Mouse (Mus musculus): ENCODE data around the gene Imp3.
"Not testable (repeated sequence)": the region's sequence is repeated elsewhere in the genome, so short reads cannot be mapped to it uniquely, and the experiment has no call there.

Imp3 gene

DNA sequence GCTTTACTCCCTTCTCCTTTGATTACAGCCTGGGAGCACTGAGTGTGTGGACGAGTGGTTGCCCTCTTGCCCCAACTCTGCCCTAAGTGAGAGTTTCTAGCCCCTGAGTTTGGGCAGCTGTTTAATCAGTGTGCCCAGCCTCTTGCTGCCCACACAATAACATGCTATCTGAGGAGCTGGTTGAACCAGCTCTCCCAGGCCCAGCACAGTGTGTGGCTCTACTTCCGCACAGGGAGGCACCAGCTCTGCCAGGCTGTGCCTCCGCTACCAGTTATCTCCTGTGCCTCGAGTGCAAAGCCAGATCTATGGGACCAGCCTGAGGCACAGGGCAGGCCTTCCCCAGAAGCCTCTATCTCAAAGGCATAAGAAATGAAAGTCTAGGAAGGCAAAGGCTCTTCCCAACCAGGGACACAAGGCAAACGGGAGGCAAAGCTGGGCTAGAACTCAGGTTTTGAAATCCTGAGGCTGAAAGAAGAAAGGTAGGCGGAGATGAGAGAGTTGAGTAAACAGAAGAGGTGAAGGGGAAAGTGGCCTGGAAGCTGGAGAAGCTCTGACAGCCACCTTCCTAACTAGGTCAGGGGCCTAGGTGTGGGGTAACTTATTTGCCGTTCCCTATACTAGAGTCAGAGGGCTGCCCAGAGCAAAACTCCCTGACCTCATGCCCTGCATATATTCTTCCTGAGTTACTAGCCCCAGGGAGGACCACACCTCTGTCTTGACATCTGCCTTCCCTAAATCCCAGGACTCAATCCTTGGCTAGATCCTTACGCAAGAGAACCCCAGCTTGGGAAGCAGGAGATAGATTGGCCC, 13.2 kb upstream of the Imp3 start:
- peak; percentile 32 for DNase-seq

DNA sequence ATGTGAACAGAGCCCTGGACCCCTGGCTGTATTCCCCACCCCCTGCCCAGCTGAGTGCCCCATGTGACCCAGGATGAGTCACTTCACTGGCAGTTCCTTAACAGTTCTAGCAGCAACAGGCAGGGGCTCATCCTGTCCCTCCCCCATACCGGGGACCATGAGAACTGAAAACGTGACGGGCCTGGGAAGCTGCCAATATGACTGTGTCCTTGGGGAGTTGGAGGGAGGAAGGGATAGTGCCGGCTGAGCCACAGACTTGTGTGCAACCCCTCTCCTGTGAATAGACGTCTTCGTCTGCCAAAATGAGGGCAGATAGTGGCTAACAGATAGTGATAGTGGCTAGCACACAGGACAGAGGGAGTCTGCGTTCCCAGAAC, 12.6 kb upstream of the Imp3 start:
- peak; percentile 93 for DNase-seq

DNA sequence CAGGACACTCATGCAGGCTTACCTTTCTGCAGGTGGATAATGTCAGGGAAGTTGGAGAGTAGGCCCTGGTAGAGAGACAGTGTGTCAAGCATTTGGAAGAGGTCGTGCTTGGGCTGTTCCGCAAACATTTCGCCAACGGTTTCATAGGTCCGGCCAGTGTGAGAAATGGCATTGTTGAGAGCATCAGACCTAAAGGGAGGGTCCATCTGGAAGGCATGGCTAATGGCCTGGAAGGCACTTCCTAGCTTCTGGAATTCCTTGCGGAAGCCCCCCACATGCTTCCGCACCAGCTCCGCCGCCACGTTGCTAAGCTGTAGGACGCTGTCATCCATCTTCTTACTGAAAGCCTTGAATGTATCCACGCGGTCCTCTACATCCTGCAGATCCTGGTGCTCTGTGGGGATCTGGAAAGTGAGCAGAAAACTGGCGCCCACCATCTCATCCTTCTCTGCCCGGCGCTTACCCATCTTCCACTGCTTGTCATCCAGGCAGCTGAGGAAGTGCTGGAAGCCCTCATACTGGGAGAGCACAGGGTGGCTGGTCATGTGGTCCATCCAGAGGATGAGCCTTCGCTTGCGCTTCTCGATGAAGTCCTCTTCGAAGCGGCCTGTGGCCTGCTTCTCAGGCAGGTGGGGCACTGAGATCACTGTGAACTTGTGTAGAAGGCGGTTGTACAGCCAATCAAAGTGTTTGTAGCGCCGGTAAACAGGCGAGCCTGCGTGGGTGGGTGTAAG, 11.8 kb upstream of the Imp3 start:
- DNase-seq, result peak; percentile 41

DNA sequence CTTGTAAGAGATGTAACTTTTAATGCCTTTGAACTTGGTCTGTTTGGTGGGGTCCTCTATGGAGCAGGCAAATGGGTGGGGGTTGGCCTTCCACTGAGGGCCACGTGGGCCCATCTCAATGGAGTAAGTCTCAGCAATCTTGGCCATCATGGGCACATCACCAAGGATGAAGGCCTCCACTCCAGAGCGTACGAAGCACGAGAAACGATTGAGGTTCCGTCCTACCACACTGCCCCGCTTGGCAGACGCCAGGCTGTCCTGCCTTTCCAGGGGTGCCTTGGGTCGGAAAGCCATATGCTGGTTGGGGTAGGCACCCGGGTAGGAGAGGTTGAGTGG, 11.3 kb upstream of the Imp3 start:
- DNase-seq, result no peak

DNA sequence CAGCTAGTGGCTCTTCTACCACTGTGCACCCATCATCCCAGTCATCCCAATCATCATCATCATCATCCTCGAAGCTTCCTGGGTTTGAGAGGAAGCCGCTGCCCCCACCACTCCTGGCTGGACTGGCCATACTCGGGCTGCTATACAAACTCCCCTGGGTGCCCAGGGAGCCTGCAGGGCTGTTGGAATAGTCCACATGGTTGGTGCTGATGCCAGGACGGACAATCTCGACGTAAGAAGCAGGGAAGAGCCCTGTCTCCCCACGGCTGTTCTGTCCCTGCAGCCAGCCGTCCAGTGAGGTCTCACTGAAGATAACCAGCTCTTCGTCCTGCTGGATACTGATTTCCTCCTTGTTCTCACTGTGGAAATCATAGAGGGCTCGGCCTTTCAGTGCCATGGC, 10.9 kb upstream of the Imp3 start:
- peak; percentile 21 for DNase-seq

DNA sequence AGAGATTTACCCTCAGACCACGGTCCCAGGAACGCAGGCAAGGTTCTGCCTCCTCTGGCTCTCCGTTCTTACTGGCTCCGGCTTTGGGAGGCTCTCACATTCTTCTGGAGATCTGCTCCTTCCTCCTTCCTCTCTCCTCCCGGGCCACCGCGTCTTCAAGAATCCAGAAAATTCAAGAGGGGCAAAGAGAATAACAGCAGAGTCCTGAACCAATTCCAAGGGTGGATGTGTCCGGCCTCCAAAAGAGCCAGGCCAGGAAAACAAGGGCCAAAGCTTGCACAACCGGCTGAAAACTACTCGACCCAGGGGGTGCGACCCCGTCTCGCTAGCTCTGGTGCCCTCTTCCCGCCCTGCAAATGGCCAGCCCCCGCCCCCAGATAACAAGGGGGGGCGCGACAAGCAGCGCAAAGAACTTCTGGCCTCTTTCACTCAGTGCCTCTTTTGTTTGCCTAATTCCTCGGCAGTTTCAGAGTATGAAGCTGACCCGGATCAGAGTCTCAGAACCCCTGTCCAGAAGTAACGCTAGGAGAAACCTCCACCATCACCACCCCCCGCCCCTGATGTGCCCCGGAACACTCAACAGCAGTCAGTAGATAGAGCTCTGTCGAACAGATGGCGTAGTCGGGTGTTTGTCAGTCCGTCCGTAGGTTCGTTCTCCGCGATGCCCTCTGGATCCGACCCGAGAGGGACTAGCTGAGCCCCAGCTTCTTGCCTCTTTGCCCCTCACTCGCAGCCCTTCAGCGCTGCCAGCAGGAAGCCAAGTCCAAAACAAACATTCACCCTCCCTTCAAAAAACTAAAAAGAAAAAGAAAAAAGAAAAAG, 9.9 kb upstream of the Imp3 start:
- peak; percentile 68 for DNase-seq

DNA sequence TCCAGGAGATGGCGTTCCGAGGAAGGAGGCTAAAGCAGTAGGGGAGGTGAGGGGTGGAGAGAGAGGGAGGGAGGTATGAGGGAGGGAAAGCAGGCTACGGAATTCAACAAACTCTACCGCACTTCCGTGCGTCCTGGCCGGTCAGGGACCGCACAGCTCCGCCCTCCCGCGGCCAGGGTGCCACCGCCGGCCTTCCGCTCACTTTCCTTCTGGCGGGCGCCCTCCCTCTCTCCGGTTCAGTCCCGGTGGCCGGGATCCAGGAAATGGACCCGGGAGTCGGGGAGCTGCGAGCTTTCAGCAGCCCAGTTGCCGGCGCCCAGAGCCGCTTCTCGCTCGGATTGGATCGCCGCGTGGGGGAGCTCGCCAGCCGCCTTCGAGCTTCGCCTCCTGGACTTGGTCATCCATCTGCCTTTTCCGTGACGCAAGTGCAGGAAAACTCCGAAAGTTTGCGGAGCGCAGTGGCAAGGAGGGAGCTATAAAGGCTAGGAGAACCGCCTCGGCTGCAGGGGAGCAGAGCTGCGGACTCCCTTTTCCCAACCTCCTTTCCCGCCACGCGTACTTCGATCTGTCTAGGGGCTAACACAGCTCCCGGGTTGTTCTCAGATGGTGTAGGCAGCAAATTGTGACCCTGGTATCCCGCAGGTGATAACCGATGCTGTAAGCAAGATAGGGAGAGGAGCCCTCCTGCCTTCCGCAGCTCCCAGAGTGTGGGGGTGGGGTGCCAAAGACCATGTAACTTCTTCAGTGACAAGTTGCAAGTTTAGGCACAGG, 9.0 kb upstream of the Imp3 start, which contains the start of gene Snx33:
Gene Snx33 (minus strand): TSS at position 331 of the 771 bp plus-strand sequence.
- peak; percentile 98 for DNase-seq

DNA sequence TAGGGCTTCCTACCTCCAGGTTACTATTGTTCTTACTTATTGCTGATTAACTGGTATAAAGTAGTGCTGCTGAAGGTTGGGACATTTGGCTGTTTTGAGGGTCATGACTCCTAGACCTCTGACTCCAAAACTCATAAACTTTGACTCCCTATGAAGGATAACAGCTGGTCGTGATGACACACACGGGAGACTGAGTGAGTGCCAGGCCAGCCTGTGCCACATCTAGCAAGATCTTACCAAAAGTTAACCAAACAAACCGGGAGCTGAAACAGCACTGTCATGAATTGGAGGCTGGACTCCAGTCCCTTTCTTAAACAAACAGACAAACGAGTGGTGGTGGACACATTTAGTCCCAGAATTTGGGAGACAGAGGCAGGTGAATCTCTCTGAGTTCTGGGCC, 7.8 kb upstream of the Imp3 start:
- no peak for DNase-seq

DNA sequence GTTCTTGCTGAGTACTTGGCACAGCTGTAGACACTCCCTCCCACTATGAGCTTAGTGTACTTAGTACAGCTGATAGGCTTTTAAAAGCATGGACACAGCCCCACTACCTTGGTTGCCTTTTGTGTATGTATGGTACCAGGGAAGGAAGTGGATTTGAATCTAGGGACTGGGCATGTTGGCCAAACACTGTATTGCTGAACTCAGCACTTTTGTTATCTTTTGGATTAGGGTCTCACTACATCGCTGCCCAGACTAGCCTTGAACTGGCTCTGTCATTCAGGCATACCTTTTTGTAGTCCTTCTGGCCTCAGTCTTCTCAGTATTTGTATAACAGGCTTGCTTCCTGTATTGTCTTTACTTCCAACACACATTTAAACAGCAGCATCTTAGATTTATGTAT, 6.7 kb upstream of the Imp3 start:
- no peak for DNase-seq

DNA sequence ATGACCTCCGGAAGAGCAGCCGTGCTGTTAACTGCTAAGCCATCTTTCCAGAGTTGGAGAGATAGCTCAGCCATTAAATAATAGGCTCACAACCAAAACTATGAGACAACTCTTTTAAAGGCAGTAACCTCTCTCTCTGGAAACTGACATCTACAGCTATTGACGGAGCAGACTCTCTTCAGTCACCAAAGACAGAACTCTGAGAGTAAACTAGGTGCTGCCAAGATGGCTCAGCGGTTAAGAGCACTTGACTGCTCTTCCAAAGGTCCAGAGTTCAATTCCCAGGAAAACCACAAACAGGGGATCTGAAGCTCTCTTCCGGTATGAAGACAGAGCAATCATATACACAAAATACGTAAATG, 433 bp upstream of the Imp3 start:
- no peak for DNase-seq

DNA sequence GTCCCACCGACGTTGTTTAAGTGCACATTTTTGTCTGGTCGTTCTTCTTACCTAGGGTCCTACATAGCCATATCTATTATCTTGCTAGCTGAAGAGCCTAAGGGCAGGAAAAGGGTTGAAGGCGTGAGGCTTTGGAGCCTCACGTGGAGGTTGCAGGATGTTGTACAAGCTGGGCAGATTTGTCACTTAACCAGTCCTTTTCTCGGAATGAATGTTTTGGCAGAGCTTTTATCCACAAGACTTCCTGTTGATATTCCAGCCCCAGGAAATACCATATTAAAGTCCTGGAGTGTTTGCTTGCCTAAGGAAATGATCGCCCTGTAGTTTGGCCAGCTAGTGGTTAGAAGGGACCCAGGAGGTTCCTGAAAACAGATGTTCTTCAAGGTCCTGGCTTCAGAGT, 1.1 kb downstream of the Imp3 start:
- DNase-seq, result peak; percentile 35

DNA sequence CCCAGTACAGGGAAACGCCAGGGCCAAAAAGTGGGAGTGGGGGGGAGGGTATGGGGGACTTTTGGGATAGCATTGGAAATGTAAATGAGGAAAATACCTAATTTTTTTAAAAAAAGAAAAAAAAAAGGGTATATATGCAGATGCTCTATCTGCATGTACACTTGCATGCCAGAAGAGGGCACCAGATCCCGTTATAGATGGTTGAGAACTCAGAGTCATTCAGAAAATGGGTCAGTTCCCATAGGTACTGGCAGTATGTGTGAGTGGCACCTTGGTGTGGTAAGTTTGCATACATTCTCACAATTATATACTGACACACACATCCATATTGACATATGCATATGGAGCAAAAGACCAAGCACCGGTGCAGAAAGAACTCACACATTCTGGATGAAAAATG, 10.2 kb downstream of the Imp3 start:
- DNase-seq, result peak; percentile 66

DNA sequence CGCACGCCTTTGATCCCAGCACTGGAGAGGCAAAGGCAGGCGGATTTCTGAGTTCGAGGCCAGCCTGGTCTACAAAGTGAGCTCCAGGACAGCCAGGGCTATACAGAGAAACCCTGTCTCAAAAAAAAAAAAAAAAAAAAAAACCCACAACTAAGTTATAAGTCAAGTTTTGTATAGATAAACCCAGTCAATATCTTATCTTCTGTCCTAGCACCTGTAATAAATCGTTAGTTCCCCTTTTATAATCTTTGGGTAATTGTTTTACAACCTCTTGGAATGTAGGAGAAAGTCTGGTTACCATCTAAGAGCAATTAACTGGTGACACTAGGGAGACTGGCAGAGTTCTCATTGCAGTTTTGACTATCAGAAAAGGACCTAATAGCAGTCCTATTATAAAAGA, 11.4 kb downstream of the Imp3 start:
- DNase-seq, result not testable (repeated sequence)

DNA sequence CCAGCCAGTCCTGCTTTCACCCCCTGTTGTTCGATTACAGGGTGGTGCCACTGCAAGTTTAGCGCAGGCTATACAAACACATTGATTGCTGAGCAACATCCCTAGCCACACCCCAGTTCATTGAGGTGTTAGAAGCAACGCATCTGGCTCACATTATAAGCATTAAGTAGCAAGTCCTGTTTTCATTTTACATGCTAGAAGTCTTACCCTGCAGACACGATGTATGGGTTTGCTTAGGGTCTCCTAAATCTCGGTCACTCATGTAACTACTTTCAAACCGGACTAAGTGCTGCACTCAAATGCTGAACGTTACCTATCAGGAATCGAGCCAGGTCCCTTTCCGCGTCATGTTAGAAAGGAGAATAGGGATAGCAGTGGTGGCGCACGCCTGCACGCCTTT, 12.5 kb downstream of the Imp3 start:
- peak; percentile 17 for DNase-seq

DNA sequence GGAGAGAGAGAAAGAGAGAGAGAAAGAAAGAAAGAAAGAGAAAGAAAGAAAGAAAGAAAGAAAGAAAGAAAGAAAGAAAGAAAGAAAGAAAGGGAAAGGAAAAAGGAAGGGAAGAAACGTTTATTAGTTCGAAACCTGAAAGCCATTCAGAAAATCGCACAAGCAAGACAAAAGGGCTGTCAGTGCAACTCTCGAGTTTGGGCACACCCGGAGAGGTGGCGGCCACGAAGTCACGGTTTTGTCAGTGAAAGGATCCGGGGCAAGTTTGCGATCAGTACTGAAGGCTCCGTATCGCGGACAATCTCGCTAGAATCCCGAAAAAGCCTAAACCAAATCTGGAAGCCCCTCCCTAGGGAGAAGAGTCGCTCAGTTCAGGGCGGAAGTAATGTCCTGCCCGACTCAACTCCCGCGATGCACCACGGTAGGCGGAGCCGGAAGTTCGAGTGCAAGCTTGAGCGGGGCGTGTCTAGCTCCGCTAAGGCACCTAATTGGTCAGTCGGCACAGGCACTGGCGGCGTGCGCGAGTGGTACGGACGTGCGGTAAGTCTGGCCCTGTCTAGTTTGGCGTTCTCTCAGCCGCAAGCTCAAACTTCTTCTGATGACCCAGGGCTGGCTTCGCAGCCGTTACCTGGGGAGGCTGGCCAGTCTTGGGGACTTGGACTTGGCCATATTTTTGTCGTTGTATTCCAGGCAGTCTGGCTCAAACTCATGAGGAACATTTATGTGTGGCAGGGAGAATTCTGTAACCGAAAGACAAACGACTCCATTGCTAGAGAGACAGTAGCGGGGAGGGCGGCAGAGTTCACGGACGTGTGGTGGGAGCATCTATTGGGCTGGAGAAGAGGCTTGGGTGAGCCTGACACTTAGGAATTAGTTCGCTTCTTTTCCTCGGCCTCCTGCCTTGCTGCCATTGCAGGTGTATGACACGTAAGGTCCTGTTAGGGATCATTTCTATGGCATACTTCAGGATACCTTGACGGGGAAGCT, 13.4 kb downstream of the Imp3 start, which contains the start of gene Snupn:
Gene Snupn (plus strand): TSS at position 465 of the 987 bp plus-strand sequence.
- peak; percentile 99 for DNase-seq

DNA sequence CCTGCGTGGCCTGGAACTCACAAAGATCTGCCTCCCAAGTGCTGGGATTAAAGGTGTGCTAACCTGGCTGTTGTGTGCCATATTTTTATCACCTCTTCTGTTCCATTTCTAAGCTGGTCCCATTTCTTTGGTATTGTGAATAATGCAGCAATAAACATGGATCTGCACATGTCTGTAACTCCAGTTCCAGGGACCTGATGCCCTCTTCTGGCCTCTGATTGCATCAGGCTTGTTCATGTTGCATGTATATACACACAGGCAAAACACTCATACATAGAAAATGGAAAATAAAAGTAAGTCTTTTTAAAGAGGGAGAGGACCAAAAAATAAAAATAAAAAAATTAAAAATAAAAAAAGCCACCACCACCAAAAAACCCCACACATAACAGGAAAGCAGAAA, 16.3 kb downstream of the Imp3 start:
- DNase-seq, result no peak

DNA sequence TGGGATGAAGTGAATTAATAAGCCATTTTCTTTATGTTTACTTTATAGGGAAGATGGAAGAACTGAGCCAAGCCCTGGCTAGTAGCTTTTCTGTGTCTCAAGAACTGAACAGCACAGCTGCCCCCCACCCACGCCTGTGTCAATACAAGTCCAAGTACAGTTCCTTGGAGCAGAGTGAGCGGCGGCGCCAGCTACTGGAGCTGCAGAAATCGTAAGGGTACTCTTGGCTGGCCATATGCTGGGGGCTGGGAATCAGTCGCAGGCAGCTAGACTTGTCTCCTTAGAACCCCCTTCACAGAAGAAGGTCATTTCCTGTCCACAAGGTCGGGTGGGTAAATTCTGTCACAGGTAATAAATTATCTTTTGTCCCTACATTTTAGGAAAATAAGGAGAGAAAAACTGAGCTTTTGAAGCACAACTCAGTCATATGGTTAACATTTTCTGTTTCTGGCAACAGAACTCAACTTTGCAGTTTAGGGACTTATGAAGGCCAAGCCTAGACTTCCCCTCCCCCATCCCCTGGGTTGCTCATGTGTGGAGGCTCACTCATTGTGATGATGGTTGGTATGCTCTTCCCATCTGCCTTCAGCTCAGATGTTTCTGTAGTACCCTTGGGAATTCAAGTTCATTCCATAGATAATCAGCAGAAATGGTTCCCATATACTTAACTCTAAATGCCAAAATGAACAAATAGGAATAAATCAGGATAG, 19.8 kb downstream of the Imp3 start:
- DNase-seq, result peak; percentile 42

DNA sequence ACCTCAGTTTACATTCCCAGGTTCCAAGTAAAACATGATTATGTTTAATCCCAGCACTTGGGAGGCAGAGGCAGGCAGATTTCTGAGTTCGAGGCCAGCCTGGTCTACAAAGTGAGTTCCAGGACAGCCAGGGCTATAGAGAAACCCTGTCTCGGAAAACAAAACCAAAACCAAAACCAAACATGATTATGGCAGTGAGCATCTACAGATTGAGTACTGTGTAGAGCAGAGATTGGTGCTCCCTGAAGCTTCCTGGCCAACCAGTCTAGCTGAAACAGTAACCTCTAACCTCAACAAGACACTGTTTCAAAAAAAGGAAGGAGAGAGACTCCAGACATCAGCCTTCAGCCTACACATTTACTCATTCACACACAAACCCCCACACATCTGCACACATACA, 21.4 kb downstream of the Imp3 start:
- no peak for DNase-seq

DNA sequence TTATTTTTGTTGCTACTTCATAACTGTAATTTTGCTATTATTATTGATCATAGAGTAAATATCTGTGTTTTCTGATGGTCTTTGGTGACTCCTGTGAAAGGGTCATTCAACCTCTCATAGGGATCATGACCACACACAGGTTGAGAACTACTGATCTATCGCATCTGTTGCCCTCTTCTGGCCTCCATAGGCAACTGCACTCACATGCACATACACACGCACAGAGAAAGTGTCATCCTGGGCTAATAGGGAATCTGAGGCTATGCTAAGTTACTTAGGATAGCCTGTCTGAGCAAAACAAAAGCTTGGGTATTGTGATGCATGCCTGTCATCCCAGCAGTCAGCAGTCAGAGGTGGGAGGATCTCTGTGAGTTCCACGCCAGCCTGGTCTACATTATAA, 24.3 kb downstream of the Imp3 start:
- DNase-seq, result no peak

DNA sequence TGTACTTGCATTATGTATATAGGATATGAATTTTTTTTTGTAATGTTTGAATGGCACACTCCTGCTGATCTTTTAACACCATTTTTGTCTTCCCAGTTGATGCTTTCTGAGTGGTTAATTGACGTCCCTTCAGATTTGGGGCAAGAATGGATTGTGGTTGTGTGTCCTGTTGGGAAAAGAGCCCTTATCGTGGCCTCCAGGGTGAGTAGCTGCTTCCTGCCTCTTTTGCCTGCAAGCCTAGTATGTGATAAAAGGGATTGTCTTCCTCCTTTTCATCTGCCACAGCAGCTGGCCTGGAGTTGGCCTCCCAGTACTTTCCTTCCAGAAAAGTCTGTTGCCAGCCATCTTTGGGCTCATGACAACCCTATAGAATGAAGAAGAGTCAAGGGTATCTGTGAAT, 32.9 kb downstream of the Imp3 start:
- no peak for DNase-seq

DNA sequence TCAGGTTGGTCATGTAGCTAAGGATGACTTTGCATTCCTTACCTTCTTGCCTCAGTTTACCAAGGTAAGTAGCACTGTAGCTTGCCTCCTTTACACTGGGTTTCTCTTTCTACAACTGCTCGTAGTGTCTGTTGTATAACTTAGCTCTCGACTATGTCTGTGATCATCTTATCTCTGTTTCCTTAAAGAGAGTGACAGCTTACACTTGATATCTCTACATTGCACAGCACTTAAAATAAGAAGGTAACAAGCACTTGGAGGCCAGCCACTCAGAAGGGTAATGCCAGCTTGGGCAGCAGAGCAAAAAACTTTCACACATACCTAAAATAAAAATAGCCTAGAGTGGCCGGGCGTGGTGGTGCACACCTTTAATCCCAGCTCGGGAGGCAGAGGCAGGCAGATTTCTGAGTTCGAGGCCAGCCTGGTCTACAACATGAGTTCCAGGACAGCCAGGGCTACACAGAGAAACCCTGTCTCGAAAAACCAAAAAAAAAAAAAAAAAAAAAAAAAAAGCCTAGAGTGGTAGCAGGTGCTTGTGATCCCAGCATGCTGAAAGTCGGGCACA, 36.8 kb downstream of the Imp3 start:
- DNase-seq, result no peak

All from kidney, postnatal 10 days (tissue).